Comparison of ENCODE assay signal across 11 mouse cellular contexts in genomic region chr10:77221108-77221507, GRCm38 (mm10). TPM values are rescaled to one million over a fixed set of nuclear protein-coding genes. Genes with fewer than 3 reads are reported as not detected.
DNase-seq lines count a peak whose midpoint lies in the region; ATAC-seq and TF ChIP-seq lines count a peak whose summit lies in the region.
"Had no signal": no experiment of that assay in that cellular context is flagged by ENCODE, and none has a peak within 500 bp of the region (broad histone marks: within the 10 kb centered on the region; RNA-seq: fewer than 3 reads in every experiment).

No protein-coding gene starts in this region.

- no peak for TF ChIP-seq POLR2A in heart, adult 2 months (IDR thresholded peaks at IDR 0.05; ENCODE audit: insufficient read depth, low read depth, low read length)

- H3K36me3 ChIP-seq in forebrain, embryonic 10.5 days (replicated peaks), result no peaks in the 10 kb centered on the region
- no peaks in the 10 kb centered on the region for H3K36me3 ChIP-seq in forebrain, embryonic 14.5 days (ENCODE audit: control insufficient read depth, insufficient read depth, low read length)
- H3K36me3 ChIP-seq in heart, adult 2 months (ENCODE audit: control insufficient read depth, insufficient read depth, low read length), result no peaks in the 10 kb centered on the region
- H3K36me3 ChIP-seq in midbrain, embryonic 16.5 days (ENCODE audit: control insufficient read depth, insufficient read depth, low read length), result no peaks in the 10 kb centered on the region
- H3K36me3 ChIP-seq in midbrain, embryonic 10.5 days, result no peaks in the 10 kb centered on the region
- H3K36me3 ChIP-seq: limb, embryonic 13.5 days had no signal

- peak; percentile 90 for TF ChIP-seq EP300 in heart, adult 2 months (IDR thresholded peaks at IDR 0.05; ENCODE audit: insufficient read depth, low read depth, low read length)

- intact Hi-C loops in heart, adult 2 months (cut with DNase I), result no loop called here

- H3K79me2 ChIP-seq in heart, adult 2 months (replicated peaks; ENCODE audit: control insufficient read depth, insufficient read depth, low read length), result no peaks in the 10 kb centered on the region

- H3K4me3 ChIP-seq in forebrain, embryonic 10.5 days, result no peak overlapping the region
- H3K4me3 ChIP-seq in forebrain, embryonic 14.5 days (ENCODE audit: low read depth, low read length), result no peak overlapping the region
- H3K4me3 ChIP-seq in heart, adult 2 months, result no peak overlapping the region
- H3K4me3 ChIP-seq in midbrain, embryonic 16.5 days (ENCODE audit: low read depth, low read length), result no peak overlapping the region
- no peak overlapping the region for H3K4me3 ChIP-seq in midbrain, embryonic 10.5 days
- H3K4me3 ChIP-seq: forebrain, embryonic 13.5 days; limb, embryonic 13.5 days had no signal

- H3K4me2 ChIP-seq in forebrain, embryonic 14.5 days (ENCODE audit: low read length), result no peak overlapping the region
- H3K4me2 ChIP-seq in midbrain, embryonic 16.5 days (ENCODE audit: low read length), result no peak overlapping the region
- H3K4me2 ChIP-seq: forebrain, embryonic 13.5 days; limb, embryonic 13.5 days had no signal

- WGBS in forebrain, embryonic 10.5 days, result 88% methylated on average over 11 of the region's 11 CpGs
- 82% methylated on average over 11 of the region's 11 CpGs for WGBS in forebrain, embryonic 14.5 days
- WGBS in heart, adult 2 months, result 3% methylated on average over 11 of the region's 11 CpGs
- 83% methylated on average over 11 of the region's 11 CpGs for WGBS in midbrain, embryonic 16.5 days
- 83% methylated on average over 11 of the region's 11 CpGs for WGBS in midbrain, embryonic 10.5 days

- 0 out of 2 replicates have a peak, but pooled peaks cover under 1% of the 10 kb centered on the region for H3K4me1 ChIP-seq in forebrain, embryonic 10.5 days
- H3K4me1 ChIP-seq in forebrain, embryonic 14.5 days (ENCODE audit: control insufficient read depth, insufficient read depth, low read length), result no peaks in the 10 kb centered on the region
- peaks cover 10% of the 10 kb centered on the region for H3K4me1 ChIP-seq in heart, adult 2 months (ENCODE audit: control insufficient read depth, insufficient read depth, low read length)
- no peaks in the 10 kb centered on the region for H3K4me1 ChIP-seq in midbrain, embryonic 16.5 days (ENCODE audit: control insufficient read depth, insufficient read depth, low read length)
- H3K4me1 ChIP-seq in midbrain, embryonic 10.5 days, result peaks cover 3% of the 10 kb centered on the region; the same call in 1 of the 2 replicates
- H3K4me1 ChIP-seq: forebrain, embryonic 13.5 days had no signal

- DNase-seq in forebrain, embryonic 10.5 days (ENCODE audit: extremely low spot score, low spot score), result no peak
- DNase-seq in forebrain, embryonic 14.5 days (ENCODE audit: low spot score), result no peak
- peak in 1 of 2 experiments; percentile 53 for DNase-seq in heart, adult 2 months
- DNase-seq in kidney, postnatal 36 days, result peak; percentile 29 to 32
- no peak for DNase-seq in layer of hippocampus, adult 9-11 months
- no peak for DNase-seq in midbrain, embryonic 10.5 days (ENCODE audit: low spot score)
- DNase-seq: adrenal gland, adult 2 months had no signal

- H3K27ac ChIP-seq in forebrain, embryonic 10.5 days, result peak overlapping the region; percentile 36; the same call in 1 of the 2 replicates
- no peak overlapping the region for H3K27ac ChIP-seq in forebrain, embryonic 14.5 days (ENCODE audit: low read depth, low read length)
- peak overlapping the region; percentile 36; the same call in 1 of the 2 replicates for H3K27ac ChIP-seq in heart, adult 2 months
- H3K27ac ChIP-seq in midbrain, embryonic 16.5 days (ENCODE audit: low read length), result no peak overlapping the region
- H3K27ac ChIP-seq in midbrain, embryonic 10.5 days (replicated peaks), result no peak overlapping the region
- H3K27ac ChIP-seq: forebrain, embryonic 13.5 days; limb, embryonic 13.5 days had no signal

- no peak for TF ChIP-seq CTCF in heart, adult 2 months (IDR thresholded peaks at IDR 0.05)

- H3K9me3 ChIP-seq in forebrain, embryonic 10.5 days, result no peaks in the 10 kb centered on the region
- no peaks in the 10 kb centered on the region for H3K9me3 ChIP-seq in forebrain, embryonic 14.5 days (replicated peaks; ENCODE audit: control insufficient read depth, low read length)
- no peaks in the 10 kb centered on the region for H3K9me3 ChIP-seq in midbrain, embryonic 16.5 days (replicated peaks; ENCODE audit: control insufficient read depth, low read length, poor library complexity, severe bottlenecking)
- no peaks in the 10 kb centered on the region for H3K9me3 ChIP-seq in midbrain, embryonic 10.5 days (replicated peaks)
- H3K9me3 ChIP-seq: forebrain, embryonic 13.5 days; limb, embryonic 13.5 days had no signal

- no peak overlapping the region for H3K9ac ChIP-seq in forebrain, embryonic 14.5 days (ENCODE audit: low read length)
- H3K9ac ChIP-seq in heart, adult 2 months (ENCODE audit: low read depth, low read length), result no peak overlapping the region
- no peak overlapping the region for H3K9ac ChIP-seq in midbrain, embryonic 16.5 days (ENCODE audit: low read depth, low read length)
- H3K9ac ChIP-seq: forebrain, embryonic 13.5 days; limb, embryonic 13.5 days had no signal

- no peak for ATAC-seq in forebrain, embryonic 14.5 days
- peak; percentile 75 for ATAC-seq in megakaryocyte progenitor cell, adult 5-6 weeks (replicated peaks; ENCODE audit: poor library complexity)
- ATAC-seq in midbrain, embryonic 16.5 days, result no peak
- ATAC-seq: forebrain, embryonic 13.5 days had no signal

- H3K27me3 ChIP-seq in forebrain, embryonic 10.5 days (ENCODE audit: poor library complexity, severe bottlenecking), result no peaks in the 10 kb centered on the region
- H3K27me3 ChIP-seq in forebrain, embryonic 14.5 days (replicated peaks; ENCODE audit: control insufficient read depth, insufficient read depth, low read length), result no peaks in the 10 kb centered on the region
- no peaks in the 10 kb centered on the region for H3K27me3 ChIP-seq in heart, adult 2 months (ENCODE audit: control insufficient read depth, insufficient read depth, low read length)
- no peaks in the 10 kb centered on the region for H3K27me3 ChIP-seq in midbrain, embryonic 16.5 days (ENCODE audit: control insufficient read depth, insufficient read depth, low read depth, low read length)
- H3K27me3 ChIP-seq in midbrain, embryonic 10.5 days (ENCODE audit: low read depth, poor library complexity, severe bottlenecking), result no peaks in the 10 kb centered on the region
- H3K27me3 ChIP-seq: forebrain, embryonic 13.5 days; limb, embryonic 13.5 days had no signal

RNA-seq across cellular contexts. Expression of gene Pofut2, which starts 37.9 kb away (rescaled TPM):
- 69.6 and 72.9 TPM in 2 replicates for polyA plus RNA-seq in forebrain, embryonic 10.5 days (2016; fragmentation: Nextera tagmentation; extraction: Ambion mirVana)
- polyA plus RNA-seq in forebrain, embryonic 14.5 days (2014; fragmentation: Nextera tagmentation; extraction: Ambion mirVana), result 44.1 and 55.2 TPM in 2 replicates
- total RNA-seq in heart, adult 2 months (2021), result 10 to 100 TPM; 39.6 to 44.0 TPM
- 55.5 and 58.5 TPM in 2 replicates for polyA plus RNA-seq in heart, adult 2 months (2012; rRNA removed)
- 11.5 and 12.0 TPM in 2 replicates for total RNA-seq in megakaryocyte progenitor cell, adult 5-6 weeks (2015)
- 15.0 and 15.8 TPM in 2 replicates for total RNA-seq in megakaryocyte progenitor cell, adult 5-6 weeks (2017)
- 51.5 and 52.5 TPM in 2 replicates for polyA plus RNA-seq in midbrain, embryonic 16.5 days (2015; fragmentation: Nextera tagmentation; extraction: Ambion mirVana)
- polyA plus RNA-seq in midbrain, embryonic 10.5 days (2016; fragmentation: Nextera tagmentation; extraction: Ambion mirVana), result 80.2 and 82.2 TPM in 2 replicates

RNA-seq across cellular contexts. Expression of gene Col18a1, which starts 54.8 kb away (rescaled TPM):
- polyA plus RNA-seq in forebrain, embryonic 10.5 days (2016; fragmentation: Nextera tagmentation; extraction: Ambion mirVana), result 147 and 152 TPM in 2 replicates
- 21.3 and 24.1 TPM in 2 replicates for polyA plus RNA-seq in forebrain, embryonic 14.5 days (2014; fragmentation: Nextera tagmentation; extraction: Ambion mirVana)
- 1 to 10 TPM; 9.3 to 9.8 TPM for total RNA-seq in heart, adult 2 months (2021)
- polyA plus RNA-seq in heart, adult 2 months (2012; rRNA removed), result 12.9 and 13.1 TPM in 2 replicates
- 0.02 TPM in 1 of 2 replicates, not detected in the other for total RNA-seq in megakaryocyte progenitor cell, adult 5-6 weeks (2015)
- not detected in 2 replicates for total RNA-seq in megakaryocyte progenitor cell, adult 5-6 weeks (2017)
- polyA plus RNA-seq in midbrain, embryonic 16.5 days (2015; fragmentation: Nextera tagmentation; extraction: Ambion mirVana), result 20.4 and 25.3 TPM in 2 replicates
- polyA plus RNA-seq in midbrain, embryonic 10.5 days (2016; fragmentation: Nextera tagmentation; extraction: Ambion mirVana), result 146 and 155 TPM in 2 replicates

Comparison
In these comparisons a context has a peak if more than half of its experiments do, and no peak if none do; other contexts are left out.
1. H3K27ac ChIP-seq: peak in forebrain, embryonic 10.5 days (single experiment) and heart, adult 2 months (single experiment); none in forebrain, embryonic 14.5 days (single experiment), midbrain, embryonic 16.5 days (single experiment) and midbrain, embryonic 10.5 days (single experiment).
2. DNase-seq: peak in kidney, postnatal 36 days (2 of 2); none in forebrain, embryonic 10.5 days (single experiment), forebrain, embryonic 14.5 days (single experiment), layer of hippocampus, adult 9-11 months (single experiment) and midbrain, embryonic 10.5 days (single experiment).